Mouse (Mus musculus) left cerebral cortex, adult 2 months (tissue): ENCODE measurements around the gene Syt12. TPM values are rescaled to one million over a fixed set of nuclear protein-coding genes. Genes with fewer than 3 reads are reported as not detected.
"Not testable (repeated sequence)": the region's sequence is repeated elsewhere in the genome, so short reads cannot be mapped to it uniquely, and the experiment has no call there.

Experiments used
- DNase-seq, 2 experiments: peaks; one replicate each; pipeline ENCODE4 v3.0.0; 2021 to 2022; ENCODE audit warnings: low spot score in 2 of 2, mixed read lengths in 1 of 2; ENCODE audit errors: extremely low spot score in 1 of 2
- H3K27ac ChIP-seq: fragments of 200-600 bp; 2 replicates; pipeline ENCODE4 v1.8.1; 2022
- H3K4me3 ChIP-seq: fragments of 200-600 bp; 2 replicates; pipeline ENCODE4 v1.8.1; 2022
- CTCF ChIP-seq: fragments of 200-600 bp; IDR thresholded peaks from 2 replicates; pipeline ENCODE4 v1.8.1; 2022; ENCODE audit warnings: antibody characterized with exemption, mild to moderate bottlenecking, moderate library complexity
- intact Hi-C: fragments of 180-260 bp; cut with DNase I; formaldehyde crosslinking; loops from one replicate; pipeline ENCODE4 v1.15.1; 2025
- total RNA-seq, 2 experiments: library from RNA; stranded (reverse); gene quantifications; 2 replicates each; pipeline ENCODE4 v1.2.3; 2021

Gene Syt12
- total RNA-seq, 2 experiments from 2014 or later: 36.8 to 39.8 TPM

- intact Hi-C loops: no loop called here
- H3K4me3 ChIP-seq: no peak overlapping the region
- DNase-seq: peak in 1 of 2 experiments; percentile 32
- H3K27ac ChIP-seq: no peak overlapping the region
- no peak for TF ChIP-seq CTCF
Observed at GRCm38 (mm10) chr19:4455071-4455800, 22.0 kb downstream of the Syt12 start.

- DNase-seq, H3K27ac ChIP-seq, intact Hi-C loops, H3K4me3 ChIP-seq: not testable (repeated sequence)
Observed at GRCm38 (mm10) chr19:4454040-4454439, 23.2 kb downstream of the Syt12 start.

- intact Hi-C loops: no loop called here
- H3K4me3 ChIP-seq: no peak overlapping the region
- no peak overlapping the region for H3K27ac ChIP-seq
- DNase-seq: no peak
- no peak for TF ChIP-seq CTCF
Observed at GRCm38 (mm10) chr19:4452525-4452924, 24.7 kb downstream of the Syt12 start.

- Histone ChIP-seq H3K4me3 (no peak overlapping the region), H3K27ac (no peak overlapping the region)
- intact Hi-C loops: no loop called here
- no peak for DNase-seq
- no peak for TF ChIP-seq CTCF
Observed at GRCm38 (mm10) chr19:4451965-4452364, 25.3 kb downstream of the Syt12 start.

GRCm38 (mm10) chr19:4451098-4451497 is 26.1 kb downstream of the Syt12 start:
- intact Hi-C loops: no loop called here

GRCm38 (mm10) chr19:4450666-4451065 is 26.6 kb downstream of the Syt12 start:
- H3K4me3 ChIP-seq: no peak overlapping the region
- H3K27ac ChIP-seq: no peak overlapping the region
- no peak for TF ChIP-seq CTCF
- DNase-seq: no peak
- intact Hi-C loops: no loop called here

More at GRCm38 (mm10) chr19:4451098-4451497, 26.1 kb downstream of the Syt12 start:
- Histone ChIP-seq H3K27ac (no peak overlapping the region), H3K4me3 (no peak overlapping the region)
- no peak for TF ChIP-seq CTCF
- DNase-seq: no peak

- no peak for TF ChIP-seq CTCF
- Histone ChIP-seq H3K4me3 (no peak overlapping the region), H3K27ac (no peak overlapping the region)
- intact Hi-C loops: no loop called here
- DNase-seq: no peak
Observed at GRCm38 (mm10) chr19:4449230-4449629, 28.0 kb downstream of the Syt12 start.

GRCm38 (mm10) chr19:4447445-4447844 is 29.8 kb downstream of the Syt12 start:
- DNase-seq: no peak
- intact Hi-C loops: no loop called here
- TF ChIP-seq CTCF: no peak
- no peak overlapping the region for H3K4me3 ChIP-seq
- H3K27ac ChIP-seq: no peak overlapping the region

- DNase-seq: no peak
- intact Hi-C loops: no loop called here
- Histone ChIP-seq H3K27ac (no peak overlapping the region), H3K4me3 (no peak overlapping the region)
- no peak for TF ChIP-seq CTCF
Observed at GRCm38 (mm10) chr19:4446661-4447420, 30.4 kb downstream of the Syt12 start.

- no peak overlapping the region for H3K27ac ChIP-seq
- DNase-seq: peak; percentile 62 to 78
- intact Hi-C loops: loop anchor here (5.0 kb wide), 1 partner anchor 105 kb away; no protein-coding TSS in a partner anchor
- TF ChIP-seq CTCF: peak; percentile 86
- no peak overlapping the region for H3K4me3 ChIP-seq
Observed at GRCm38 (mm10) chr19:4442408-4442807, 34.8 kb downstream of the Syt12 start.

GRCm38 (mm10) chr19:4441621-4442161 is 35.6 kb downstream of the Syt12 start:
- DNase-seq: no peak
- intact Hi-C loops: loop anchor here (5.0 kb wide), 1 partner anchor 104 kb away; no protein-coding TSS in a partner anchor
- no peak overlapping the region for H3K4me3 ChIP-seq
- H3K27ac ChIP-seq: no peak overlapping the region
- TF ChIP-seq CTCF: no peak

- H3K27ac ChIP-seq: no peak overlapping the region
- peak in 1 of 2 experiments; percentile 37 for DNase-seq
- intact Hi-C loops: loop anchor here (5.0 kb wide), 1 partner anchor 104 kb away; no protein-coding TSS in a partner anchor
Observed at GRCm38 (mm10) chr19:4441090-4441591, 36.1 kb downstream of the Syt12 start.

More at GRCm38 (mm10) chr19:4441090-4441591, 36.1 kb downstream of the Syt12 start:
- TF ChIP-seq CTCF: peak; percentile 74
- no peak overlapping the region for H3K4me3 ChIP-seq
